Mouse (Mus musculus): Measurements from ENCODE around the gene Ltbp2.

GRCm38 (mm10) chr12:84806010-84806409 is 70.3 kb downstream of the Ltbp2 start:
- no peak for TF ChIP-seq CTCF (IDR thresholded peaks at IDR 0.05; ENCODE audit: control insufficient read depth, insufficient read depth, insufficient replicate concordance, low read depth, low read length)
- no peak for TF ChIP-seq POLR2A (IDR thresholded peaks at IDR 0.05; ENCODE audit: control insufficient read depth, low read depth, low read length)
